Mouse (Mus musculus) lung, embryonic 16.5 days (tissue): ENCODE data around the gene Cacna1c. TPM values are rescaled to one million over a fixed set of nuclear protein-coding genes. Genes with fewer than 3 reads are reported as not detected.
A peak's percentile ranks its signal among the peaks of the same experiment; 100 is the strongest.

Experiments
- ATAC-seq: fragments of 200-750 bp; cut with Nextera tagmentation; 2 replicates; pipeline ENCODE4 v1.8.0; 2017; ENCODE audit warnings: low read depth, mild to moderate bottlenecking, moderate library complexity
- H3K27ac ChIP-seq: fragments of 300-500 bp; sonication (generic); 2 replicates; pipeline ENCODE4 v1.5.1; 2014; ENCODE audit warnings: mild to moderate bottlenecking, control low read depth, low read length
- H3K27me3 ChIP-seq: fragments of 300-500 bp; sonication (generic); 2 replicates; pipeline ENCODE4 v1.6.1; 2014; ENCODE audit warnings: low read depth, low read length, mixed read lengths; ENCODE audit not compliant: control insufficient read depth, insufficient read depth
- H3K36me3 ChIP-seq: fragments of 300-500 bp; sonication (generic); 2 replicates; pipeline ENCODE4 v1.6.1; 2014; ENCODE audit warnings: low read length; ENCODE audit not compliant: control insufficient read depth, insufficient read depth
- H3K4me1 ChIP-seq: fragments of 300-500 bp; sonication (generic); replicated peaks from 2 replicates; pipeline ENCODE4 v1.6.1; 2014; ENCODE audit warnings: low read length, mixed read lengths; ENCODE audit not compliant: control insufficient read depth, insufficient read depth
- H3K4me2 ChIP-seq: fragments of 300-500 bp; sonication (generic); 2 replicates; pipeline ENCODE4 v1.6.1; 2014; ENCODE audit warnings: low read depth, low read length, control low read depth
- H3K4me3 ChIP-seq: fragments of 300-500 bp; sonication (generic); 2 replicates; pipeline ENCODE4 v1.5.1; 2014; ENCODE audit warnings: mild to moderate bottlenecking, low read length, control low read depth
- H3K9ac ChIP-seq: fragments of 300-500 bp; sonication (generic); 2 replicates; pipeline ENCODE4 v1.6.1; 2014; ENCODE audit warnings: low read length, control low read depth
- H3K9me3 ChIP-seq: fragments of 300-500 bp; sonication (generic); 2 replicates; pipeline ENCODE4 v1.6.1; 2016; ENCODE audit warnings: low read length; ENCODE audit not compliant: control insufficient read depth
- WGBS: fragments of 180-500 bp; shearing (Covaris S2); extraction: QIAGEN DNeasy Blood & Tissue Kit; methylation state at CpG from one replicate; pipeline ENCODE4 v1.1.7; 2014; 5-methylcytosine and 5-hydroxymethylcytosine counted together
- polyA plus RNA-seq: library from polyadenylated mRNA; unstranded; fragments of >200 nt; fragmentation: Nextera tagmentation; extraction: Ambion mirVana; gene quantifications from 2 replicates; pipeline ENCODE4 v1.2.1, GENCODE M21; 2015

The Cacna1c gene
- polyA plus RNA-seq, 1 experiment from 2014 or later, result 5.8 TPM

GRCm38 (mm10) chr6:119228861-119229603 is 32.8 kb upstream of the Cacna1c start:
- no peak overlapping the region for H3K27ac ChIP-seq
- no peaks in the 10 kb centered on the region for H3K27me3 ChIP-seq
- no peak overlapping the region for H3K4me3 ChIP-seq
- no peak overlapping the region for H3K9ac ChIP-seq
- ATAC-seq, result no peak
- no peaks in the 10 kb centered on the region for H3K36me3 ChIP-seq
- 73% methylated on average over 11 of the region's 11 CpGs for WGBS
- H3K4me1 ChIP-seq, result no peaks in the 10 kb centered on the region
- H3K4me2 ChIP-seq, result no peak overlapping the region
- H3K9me3 ChIP-seq, result no peaks in the 10 kb centered on the region

- H3K4me3 ChIP-seq, result no peak overlapping the region
- H3K4me1 ChIP-seq, result no peaks in the 10 kb centered on the region
- no peaks in the 10 kb centered on the region for H3K9me3 ChIP-seq
- no peak overlapping the region for H3K9ac ChIP-seq
- no peak overlapping the region for H3K4me2 ChIP-seq
- H3K27me3 ChIP-seq, result no peaks in the 10 kb centered on the region
- WGBS, result 89% methylated on average over 8 of the region's 8 CpGs
- ATAC-seq, result no peak
- H3K36me3 ChIP-seq, result no peaks in the 10 kb centered on the region
- H3K27ac ChIP-seq, result no peak overlapping the region
These were observed 30.8 kb upstream of the Cacna1c start for GRCm38 (mm10) chr6:119227001-119227400.

- no peak overlapping the region for H3K4me2 ChIP-seq
- no peak overlapping the region for H3K4me3 ChIP-seq
- no peaks in the 10 kb centered on the region for H3K9me3 ChIP-seq
- WGBS, result 81% methylated on average over 6 of the region's 6 CpGs
- no peak for ATAC-seq
- no peaks in the 10 kb centered on the region for H3K27me3 ChIP-seq
- no peaks in the 10 kb centered on the region for H3K4me1 ChIP-seq
- no peak overlapping the region for H3K9ac ChIP-seq
- H3K27ac ChIP-seq, result no peak overlapping the region
- no peaks in the 10 kb centered on the region for H3K36me3 ChIP-seq
These were observed 29.5 kb upstream of the Cacna1c start for GRCm38 (mm10) chr6:119225731-119226130.

- Histone ChIP-seq H3K27ac (no peak overlapping the region), H3K4me2 (no peak overlapping the region), H3K9me3 (no peaks in the 10 kb centered on the region), H3K36me3 (no peaks in the 10 kb centered on the region), H3K4me3 (no peak overlapping the region), H3K27me3 (no peaks in the 10 kb centered on the region), H3K9ac (no peak overlapping the region), H3K4me1 (peaks cover 3% of the 10 kb centered on the region)
- 74% methylated on average over 12 of the region's 12 CpGs for WGBS
- ATAC-seq, result no peak
These were observed 29.0 kb upstream of the Cacna1c start for GRCm38 (mm10) chr6:119225226-119225625.

GRCm38 (mm10) chr6:119224451-119225195 is 28.4 kb upstream of the Cacna1c start:
- H3K27ac ChIP-seq, result no peak overlapping the region
- WGBS, result 63% methylated on average over 13 of the region's 13 CpGs
- H3K4me1 ChIP-seq, result peaks cover 3% of the 10 kb centered on the region
- no peaks in the 10 kb centered on the region for H3K9me3 ChIP-seq
- no peak for ATAC-seq
- H3K4me3 ChIP-seq, result no peak overlapping the region
- no peak overlapping the region for H3K4me2 ChIP-seq
- no peak overlapping the region for H3K9ac ChIP-seq
- no peaks in the 10 kb centered on the region for H3K27me3 ChIP-seq
- H3K36me3 ChIP-seq, result no peaks in the 10 kb centered on the region

GRCm38 (mm10) chr6:119220297-119220696 is 24.1 kb upstream of the Cacna1c start:
- H3K27me3 ChIP-seq, result no peaks in the 10 kb centered on the region
- no peak overlapping the region for H3K9ac ChIP-seq
- peak; percentile 70; the same call in 1 of the 2 replicates for ATAC-seq
- 39% methylated on average over 10 of the region's 10 CpGs for WGBS
- peaks cover 3% of the 10 kb centered on the region for H3K4me1 ChIP-seq
- H3K4me3 ChIP-seq, result no peak overlapping the region
- H3K9me3 ChIP-seq, result no peaks in the 10 kb centered on the region
- H3K4me2 ChIP-seq, result no peak overlapping the region
- no peaks in the 10 kb centered on the region for H3K36me3 ChIP-seq
- H3K27ac ChIP-seq, result no peak overlapping the region

GRCm38 (mm10) chr6:119219237-119219870 is 23.1 kb upstream of the Cacna1c start:
- ATAC-seq, result no peak
- 78% methylated on average over 15 of the region's 15 CpGs for WGBS
- no peaks in the 10 kb centered on the region for H3K36me3 ChIP-seq
- peaks cover 3% of the 10 kb centered on the region for H3K4me1 ChIP-seq
- H3K27me3 ChIP-seq, result no peaks in the 10 kb centered on the region
- H3K4me3 ChIP-seq, result no peak overlapping the region
- no peak overlapping the region for H3K27ac ChIP-seq
- H3K9me3 ChIP-seq, result no peaks in the 10 kb centered on the region
- H3K9ac ChIP-seq, result no peak overlapping the region
- H3K4me2 ChIP-seq, result no peak overlapping the region

GRCm38 (mm10) chr6:119218591-119218990 is 22.4 kb upstream of the Cacna1c start:
- Histone ChIP-seq H3K9ac (no peak overlapping the region), H3K9me3 (no peaks in the 10 kb centered on the region), H3K4me1 (peaks cover 3% of the 10 kb centered on the region), H3K27ac (no peak overlapping the region), H3K27me3 (no peaks in the 10 kb centered on the region), H3K4me2 (no peak overlapping the region), H3K4me3 (no peak overlapping the region), H3K36me3 (no peaks in the 10 kb centered on the region)
- ATAC-seq, result no peak
- 88% methylated on average over 5 of the region's 5 CpGs for WGBS

GRCm38 (mm10) chr6:119217661-119218060 is 21.4 kb upstream of the Cacna1c start:
- Histone ChIP-seq H3K36me3 (peaks cover 4% of the 10 kb centered on the region; the same call in 1 of the 2 replicates), H3K4me1 (peaks cover 3% of the 10 kb centered on the region), H3K4me3 (no peak overlapping the region), H3K27me3 (no peaks in the 10 kb centered on the region), H3K9me3 (no peaks in the 10 kb centered on the region), H3K9ac (no peak overlapping the region), H3K27ac (no peak overlapping the region), H3K4me2 (no peak overlapping the region)
- WGBS, result 63% methylated on average over 4 of the region's 4 CpGs
- no peak for ATAC-seq
